Mouse (Mus musculus) brain, embryonic 14.5 days (tissue): ENCODE results near the gene Htr2c.
A peak's percentile ranks its signal among the peaks of the same experiment; 100 is the strongest.

Experiments
- CTCF ChIP-seq: fragments of 200-500 bp; IDR thresholded peaks from 2 replicates; pipeline ENCODE4 v1.5.1; 2012; ENCODE audit warnings: inconsistent platforms, mild to moderate bottlenecking, moderate library complexity, borderline replicate concordance; ENCODE audit not compliant: insufficient read depth, insufficient read length; ENCODE audit errors: extremely low read depth
- POLR2A ChIP-seq: fragments of 200-500 bp; IDR thresholded peaks from 2 replicates; pipeline ENCODE4 v1.6.1; 2012; ENCODE audit warnings: mild to moderate bottlenecking, inconsistent platforms, borderline replicate concordance; ENCODE audit not compliant: poor library complexity, insufficient read depth, insufficient read length, severe bottlenecking; ENCODE audit errors: extremely low read depth

- TF ChIP-seq CTCF (peak; percentile 51; the same call in 1 of the 2 replicates), POLR2A (no peak)
Measured at GRCm38 (mm10) chrX:146979931-146980330, 17.6 kb downstream of the Htr2c start.
